Mouse (Mus musculus) inflammation-experienced regulatory T-cells, adult 16 weeks (primary cell): Measurements from ENCODE around the gene Arl13b. TPM values are rescaled to one million over a fixed set of nuclear protein-coding genes. Genes with fewer than 3 reads are reported as not detected.

Experiments used
- polyA plus RNA-seq: library from polyadenylated mRNA; unstranded; fragments of 100-300 nt; shearing (Covaris generic); gene quantifications from one replicate; pipeline ENCODE4 v1.2.1, GENCODE M21; 2017

The Arl13b gene
- 22.2 TPM for polyA plus RNA-seq

DNA sequence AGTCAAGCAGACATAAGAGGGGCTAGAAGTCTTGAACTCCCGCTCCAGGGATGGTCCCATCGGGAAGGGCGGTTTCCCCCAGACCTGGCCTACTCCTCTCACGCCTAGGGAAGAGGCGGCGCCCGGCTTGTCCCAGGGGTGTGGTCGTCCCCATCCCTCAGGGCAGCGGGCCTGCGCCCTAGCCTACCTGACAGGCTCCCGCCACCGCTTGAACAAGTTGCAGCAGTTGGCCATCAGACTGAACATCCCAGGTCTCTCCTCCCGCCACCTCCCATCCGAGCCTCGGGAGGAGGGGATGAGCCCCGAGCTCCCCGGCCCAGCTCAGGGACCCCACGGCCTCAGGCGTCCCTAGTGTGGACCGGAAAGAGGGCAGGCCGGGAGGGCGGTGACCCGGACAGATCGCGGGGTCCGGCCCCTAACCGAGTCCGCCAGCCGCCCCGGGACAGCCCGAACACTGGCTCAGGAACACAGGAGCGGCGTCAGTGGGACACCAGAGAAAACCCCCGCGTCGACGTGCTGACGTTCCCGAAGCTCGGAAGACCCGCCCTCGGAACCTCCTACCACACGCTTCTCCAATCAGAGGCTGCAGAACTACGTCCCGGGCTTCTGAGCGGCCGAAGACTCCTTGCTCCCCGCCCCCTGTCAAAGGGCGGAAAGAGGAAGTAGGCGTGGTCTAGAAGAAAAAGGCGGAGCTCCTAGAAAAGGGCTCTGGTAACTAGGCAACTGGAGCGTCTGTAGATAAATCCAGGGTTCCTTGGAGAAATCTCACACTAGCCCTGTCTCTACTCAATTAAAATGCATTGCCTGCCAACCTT lies at the start of gene Arl13b:
Arl13b (minus strand) TSS at position 543 of the 815 bp plus-strand sequence.

DNA sequence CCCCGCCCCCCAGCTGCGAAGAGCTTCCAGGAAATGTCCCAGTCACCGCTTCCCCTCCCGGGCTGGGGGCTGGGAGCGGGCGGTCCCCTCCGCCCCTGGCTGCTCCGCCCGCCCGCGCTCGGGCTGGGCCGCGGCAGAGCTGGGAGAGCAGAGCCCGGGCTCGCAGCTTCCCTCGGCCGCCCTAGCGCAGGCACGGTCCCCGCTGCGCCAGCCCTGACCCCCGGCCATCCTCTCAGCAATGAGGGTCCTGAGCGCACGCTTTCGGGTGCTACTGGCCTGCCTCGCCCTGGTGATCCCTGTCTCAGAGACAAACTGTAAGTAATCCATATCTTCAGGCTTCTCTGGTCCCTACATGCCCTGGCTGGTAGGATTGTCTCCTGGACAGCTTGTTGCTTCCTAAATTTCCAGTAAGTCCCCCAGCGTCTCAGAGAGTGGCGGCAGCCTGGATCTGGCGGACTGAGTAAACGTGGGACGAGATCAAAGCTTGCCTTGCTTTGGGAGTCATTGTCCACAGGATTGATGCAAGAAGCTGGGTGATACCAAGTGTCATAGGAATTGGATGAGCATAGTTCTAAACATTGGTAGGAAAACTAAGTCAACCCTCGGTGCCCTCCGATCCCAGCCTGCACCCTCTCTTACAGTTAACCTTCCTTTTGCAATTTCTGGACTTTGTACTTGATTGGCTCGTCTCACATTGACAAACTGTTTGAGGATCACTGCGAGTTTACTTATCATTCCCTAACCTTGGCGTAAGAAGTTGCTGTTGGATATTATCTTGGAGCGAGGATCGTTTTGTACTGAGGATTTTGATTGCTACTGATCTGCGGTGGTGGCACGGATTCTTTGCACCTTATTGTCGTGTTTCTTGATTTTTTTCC lies 7.6 kb upstream of the Arl13b start, which contains the start of gene Pros1:
Pros1 (plus strand) TSS at position 117 of the 878 bp plus-strand sequence.

DNA sequence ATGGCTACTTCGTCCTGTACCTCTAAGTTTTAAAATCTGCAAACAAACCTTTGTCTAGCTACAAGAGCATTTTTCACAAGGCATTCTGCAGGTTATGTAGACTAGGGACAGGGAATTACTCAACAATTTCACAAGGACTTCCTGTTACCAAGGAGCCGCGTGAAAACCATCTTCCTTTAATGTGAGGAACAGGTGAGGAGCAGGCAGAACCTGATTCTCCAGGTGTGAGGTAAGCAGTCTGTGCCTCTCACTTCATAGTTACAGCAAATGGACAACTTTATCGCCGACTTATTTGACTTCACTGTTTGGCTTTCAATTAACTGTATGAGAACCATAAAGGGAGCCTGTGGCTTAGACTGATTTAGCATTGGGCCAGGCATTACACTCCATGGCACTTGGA lies 32.3 kb downstream of the Arl13b start, which contains the start of gene Stx19:
Stx19 (plus strand) TSS at position 186 of the 400 bp plus-strand sequence.

DNA sequence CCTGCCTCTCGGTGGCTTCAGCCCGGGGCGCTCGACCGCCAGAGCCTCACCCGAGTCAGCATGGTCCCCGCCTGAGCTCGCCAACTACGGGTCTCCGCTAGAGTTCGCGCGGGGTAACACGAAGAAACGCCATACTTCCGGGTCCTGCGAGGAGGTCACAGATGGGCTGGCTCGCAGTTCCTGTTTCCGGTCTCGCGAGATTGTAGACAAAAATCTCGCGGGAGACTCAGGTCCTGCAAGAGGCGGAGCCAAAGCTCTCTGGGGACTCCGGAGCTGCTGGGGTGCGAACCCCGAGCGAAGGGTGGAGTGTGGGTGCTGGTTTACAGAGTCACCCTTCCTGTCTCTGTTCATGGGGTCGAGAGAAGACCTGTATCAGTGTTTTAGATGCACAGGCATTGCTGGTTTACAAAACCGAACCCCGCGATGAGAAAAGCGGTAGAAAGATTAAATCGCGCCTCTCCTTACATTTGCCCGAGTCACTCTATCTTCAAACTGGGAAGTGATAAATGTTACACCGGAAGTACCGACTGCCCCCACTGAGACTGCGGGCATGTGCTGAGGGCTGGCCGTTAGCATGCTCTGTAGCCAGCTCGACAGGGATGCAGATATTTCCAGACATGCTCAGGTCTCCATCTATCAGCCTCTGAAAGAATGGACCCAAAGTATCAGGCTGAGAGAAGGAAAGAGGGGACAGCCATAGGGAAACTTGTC lies 60.1 kb downstream of the Arl13b start, which contains the start of gene Nsun3:
Nsun3 (minus strand) TSS at position 198 of the 711 bp plus-strand sequence.

Other genes with a start within 250 kb of the Arl13b start
- gene Nsun3, start 60.2 kb downstream of the Arl13b start, polyA plus RNA-seq = 28.3 TPM
- 0.40 TPM for gene Stx19, start 32.4 kb downstream of the Arl13b start, polyA plus RNA-seq
- 36.4 TPM for gene Pros1, start 7.3 kb upstream of the Arl13b start, polyA plus RNA-seq